Mouse (Mus musculus): ENCODE results near the gene Ddx46.

DNA sequence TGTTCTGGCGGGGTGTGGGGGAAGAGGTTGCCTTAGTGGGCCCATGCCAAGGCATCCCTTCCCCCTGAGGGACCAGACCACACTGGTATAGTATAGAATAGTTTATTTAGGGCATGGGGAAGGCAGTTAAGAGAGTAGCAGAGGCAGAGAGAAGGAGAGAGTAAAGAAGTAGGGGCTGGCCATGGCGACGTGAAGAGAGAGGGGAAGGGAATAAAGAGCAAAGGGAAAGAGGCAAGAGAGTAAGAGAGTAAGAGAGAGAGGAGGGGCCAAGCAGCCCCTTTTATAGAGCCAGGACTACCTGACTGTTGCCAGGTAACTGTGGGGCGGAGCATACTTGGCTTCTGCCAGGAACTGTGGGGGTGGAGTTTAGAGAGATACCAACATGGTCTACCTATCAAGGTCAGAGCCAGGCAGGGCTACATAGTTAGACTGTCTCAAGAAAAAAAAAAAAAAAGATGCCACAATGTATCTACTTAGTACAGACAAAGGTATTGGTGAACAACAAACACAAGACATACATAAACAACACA lies 42.8 kb upstream of the Ddx46 start:
- no peak for TF ChIP-seq CTCF (conservative IDR thresholded peaks at IDR 0.05; ENCODE audit: low read length)
- TF ChIP-seq NANOG (IDR thresholded peaks at IDR 0.05; ENCODE audit: borderline replicate concordance, low read length), result no peak
- 0 out of 2 replicates have a peak, but pooled peaks have one; percentile 20 for TF ChIP-seq POU5F1 (IDR thresholded peaks at IDR 0.05; ENCODE audit: borderline replicate concordance, low read length)
